Mouse (Mus musculus) liver, embryonic 14.5 days (tissue): ENCODE results near the gene Ror2. TPM values are rescaled to one million over a fixed set of nuclear protein-coding genes. Genes with fewer than 3 reads are reported as not detected.

ENCODE experiments used
- ATAC-seq: fragments of 200-750 bp; cut with Nextera tagmentation; 2 replicates; pipeline ENCODE4 v1.8.0; 2017; ENCODE audit warnings: moderate number of reproducible peaks, mild to moderate bottlenecking, moderate library complexity; ENCODE audit not compliant: insufficient read depth
- DNase-seq, 3 experiments: peaks; one replicate each; pipeline ENCODE4 v3.0.0-alpha.2; 2012 to 2013; ENCODE audit warnings: low read depth in 3 of 3, low spot score in 3 of 3
- H3K27ac ChIP-seq: fragments of 300-500 bp; sonication (generic); 2 replicates; pipeline ENCODE4 v1.5.1; 2014; ENCODE audit warnings: moderate library complexity, mild to moderate bottlenecking, control low read depth, inconsistent platforms
- H3K27me3 ChIP-seq: fragments of 300-500 bp; sonication (generic); 2 replicates; pipeline ENCODE4 v1.6.1; 2014; ENCODE audit warnings: mild to moderate bottlenecking, low read length, moderate library complexity; ENCODE audit not compliant: control insufficient read depth, insufficient read depth
- H3K36me3 ChIP-seq: fragments of 300-500 bp; sonication (generic); replicated peaks from 2 replicates; pipeline ENCODE4 v1.6.1; 2014; ENCODE audit warnings: low read depth; ENCODE audit not compliant: control insufficient read depth, insufficient read depth
- H3K4me1 ChIP-seq, 2 experiments: fragments of 200-500 bp in 1 of 2; fragments of 300-500 bp in 1 of 2; sonication (generic) in 1 of 2; replicated peaks; 2 replicates each; pipeline ENCODE4 v1.6.1; 2012 to 2014; ENCODE audit warnings: antibody characterized with exemption in 1 of 2, inconsistent platforms in 1 of 2, low read length in 1 of 2; ENCODE audit not compliant: control insufficient read depth in 2 of 2, insufficient read depth in 2 of 2
- H3K4me2 ChIP-seq: fragments of 300-500 bp; sonication (generic); 2 replicates; pipeline ENCODE4 v1.6.1; 2014; ENCODE audit warnings: low read depth, mild to moderate bottlenecking, control low read depth, moderate library complexity
- H3K4me3 ChIP-seq, 2 experiments: fragments of 200-500 bp in 1 of 2; fragments of 300-500 bp in 1 of 2; sonication (generic) in 1 of 2; 2 replicates each; pipeline ENCODE4 v1.5.1; 2012 to 2014; ENCODE audit warnings: low read depth in 2 of 2, low read length in 2 of 2, mild to moderate bottlenecking in 2 of 2, control low read depth in 1 of 2, inconsistent platforms in 1 of 2, moderate library complexity in 1 of 2; ENCODE audit not compliant: insufficient read depth in 1 of 2
- H3K9ac ChIP-seq: fragments of 300-500 bp; sonication (generic); replicated peaks from 2 replicates; pipeline ENCODE4 v1.6.1; 2014; ENCODE audit warnings: mild to moderate bottlenecking, control low read depth, moderate library complexity
- H3K9me3 ChIP-seq: fragments of 300-500 bp; sonication (generic); 2 replicates; pipeline ENCODE4 v1.6.1; 2016; ENCODE audit warnings: low read length, mixed read lengths; ENCODE audit not compliant: control insufficient read depth
- CTCF ChIP-seq: IDR thresholded peaks from 2 replicates; pipeline ENCODE4 v1.5.1; 2016; ENCODE audit warnings: antibody characterized with exemption, low read depth, control low read depth
- EP300 ChIP-seq: IDR thresholded peaks from 2 replicates; pipeline ENCODE4 v1.6.1; 2016; ENCODE audit warnings: antibody characterized with exemption, low read depth
- WGBS: fragments of 180-500 bp; shearing (Covaris S2); extraction: QIAGEN DNeasy Blood & Tissue Kit; methylation state at CpG from one replicate; pipeline ENCODE4 v1.1.7; 2014; ENCODE audit not compliant: insufficient replicate concordance; 5-methylcytosine and 5-hydroxymethylcytosine counted together
- polyA plus RNA-seq, 2 experiments: library from polyadenylated mRNA; depleted of rRNA in 1 of 2; stranded (reverse) in 1 of 2; unstranded in 1 of 2; fragments of >200 nt; fragmentation: Nextera tagmentation in 1 of 2; extraction: Ambion mirVana in 1 of 2; gene quantifications; 2 replicates each; pipeline versions ENCODE4 v1.2.1 to v1.2.3; 2012 to 2014

Gene Ror2
- polyA plus RNA-seq, 2 experiments, result 0.03 to 0.19 TPM

- no peak for ATAC-seq
- H3K27ac ChIP-seq, result no peak overlapping the region
Measured at GRCm38 (mm10) chr13:53248080-53248479, 37.8 kb downstream of the Ror2 start.

GRCm38 (mm10) chr13:53247175-53247574, 38.7 kb downstream of the Ror2 start:
- Histone ChIP-seq H3K9ac (no peak overlapping the region), H3K36me3 (no peaks in the 10 kb centered on the region), H3K27me3 (no peaks in the 10 kb centered on the region), H3K9me3 (no peaks in the 10 kb centered on the region), H3K4me3 (no peak overlapping the region), H3K27ac (no peak overlapping the region), H3K4me2 (no peak overlapping the region), H3K4me1 (no peaks in the 10 kb centered on the region)
- no peak for DNase-seq
- WGBS, result 60% methylated on average over 6 of the region's 6 CpGs
- TF ChIP-seq CTCF (no peak), EP300 (no peak)
- no peak for ATAC-seq

More at GRCm38 (mm10) chr13:53248080-53248479, 37.8 kb downstream of the Ror2 start:
- 51% methylated on average over 6 of the region's 6 CpGs for WGBS
- H3K27me3 ChIP-seq, result no peaks in the 10 kb centered on the region
- H3K4me1 ChIP-seq, result no peaks in the 10 kb centered on the region
- H3K36me3 ChIP-seq, result no peaks in the 10 kb centered on the region
- H3K9me3 ChIP-seq, result no peaks in the 10 kb centered on the region
- H3K4me3 ChIP-seq, result no peak overlapping the region
- H3K4me2 ChIP-seq, result no peak overlapping the region
- no peak overlapping the region for H3K9ac ChIP-seq
- no peak for DNase-seq
- TF ChIP-seq EP300 (no peak), CTCF (no peak)

GRCm38 (mm10) chr13:53244151-53244550, 41.8 kb downstream of the Ror2 start:
- H3K4me2 ChIP-seq, result no peak overlapping the region
- no peak overlapping the region for H3K9ac ChIP-seq
- ATAC-seq, result no peak
- H3K27ac ChIP-seq, result no peak overlapping the region
- no peak for TF ChIP-seq EP300
- no peak for TF ChIP-seq CTCF
- H3K4me1 ChIP-seq, result no peaks in the 10 kb centered on the region
- H3K36me3 ChIP-seq, result no peaks in the 10 kb centered on the region
- no peaks in the 10 kb centered on the region for H3K9me3 ChIP-seq
- DNase-seq, result no peak
- H3K4me3 ChIP-seq, result no peak overlapping the region
- WGBS, result 59% methylated on average over 8 of the region's 8 CpGs
- no peaks in the 10 kb centered on the region for H3K27me3 ChIP-seq

GRCm38 (mm10) chr13:53237455-53237854, 48.5 kb downstream of the Ror2 start:
- Histone ChIP-seq H3K9ac (no peak overlapping the region), H3K27me3 (no peaks in the 10 kb centered on the region; the same call in 1 of the 2 replicates), H3K4me3 (no peak overlapping the region), H3K4me1 (no peaks in the 10 kb centered on the region), H3K27ac (no peak overlapping the region), H3K9me3 (no peaks in the 10 kb centered on the region), H3K36me3 (no peaks in the 10 kb centered on the region), H3K4me2 (no peak overlapping the region)
- TF ChIP-seq EP300, result no peak
- TF ChIP-seq CTCF, result no peak
- 58% methylated on average over 10 of the region's 10 CpGs for WGBS
- no peak for ATAC-seq
- no peak for DNase-seq

GRCm38 (mm10) chr13:53236434-53237401, 49.2 kb downstream of the Ror2 start:
- no peaks in the 10 kb centered on the region for H3K36me3 ChIP-seq
- H3K27ac ChIP-seq, result no peak overlapping the region
- no peaks in the 10 kb centered on the region for H3K4me1 ChIP-seq
- WGBS, result 46% methylated on average over 18 of the region's 18 CpGs
- ATAC-seq (no peak), DNase-seq (no peak)
- TF ChIP-seq CTCF, result no peak
- TF ChIP-seq EP300, result no peak
- H3K4me3 ChIP-seq, result no peak overlapping the region
- no peaks in the 10 kb centered on the region; the same call in 1 of the 2 replicates for H3K27me3 ChIP-seq
- no peaks in the 10 kb centered on the region for H3K9me3 ChIP-seq
- no peak overlapping the region for H3K4me2 ChIP-seq
- H3K9ac ChIP-seq, result no peak overlapping the region
